ENCODE assay signal across 8 mouse cellular contexts in genomic region chr13:23396246-23396703, GRCm38 (mm10). TPM values are rescaled to one million over a fixed set of nuclear protein-coding genes. Genes with fewer than 3 reads are reported as not detected.
DNase-seq lines count a peak whose midpoint lies in the region; ATAC-seq and TF ChIP-seq lines count a peak whose summit lies in the region.

No protein-coding gene starts in this region.

- H3K4me1 ChIP-seq in G1E (ENCODE audit: insufficient read depth, low read depth, low read length): peaks cover 32% of the 10 kb centered on the region
- 0 out of 2 replicates have a peak, but pooled peaks cover 6% of the 10 kb centered on the region for H3K4me1 ChIP-seq in forebrain, postnatal 0 days (ENCODE audit: insufficient read depth)
- no peaks in the 10 kb centered on the region for H3K4me1 ChIP-seq in limb, embryonic 12.5 days (replicated peaks)
- peaks cover 11% of the 10 kb centered on the region; the same call in 1 of the 2 replicates for H3K4me1 ChIP-seq in midbrain, embryonic 16.5 days (ENCODE audit: control insufficient read depth, insufficient read depth, low read length)

- peak; percentile 81 for DNase-seq in heart, adult 11 months
- no peak for DNase-seq in heart, postnatal 36 days
- DNase-seq in G1E (ENCODE audit: low spot score): no peak
- peak; percentile 45 for DNase-seq in forebrain, postnatal 0 days
- DNase-seq in spleen, postnatal 4 days (ENCODE audit: low spot score in 2 of 2): no peak
- no peak for DNase-seq in adrenal gland, postnatal 10 days

- intact Hi-C loops in heart, postnatal 36 days (cut with DNase I): no loop called here

- ATAC-seq in G1E (ENCODE audit: extremely low read depth, insufficient number of reproducible peaks, low FRiP score, poor library complexity, severe bottlenecking): no peak
- ATAC-seq in forebrain, postnatal 0 days: no peak
- 0 out of 2 replicates have a peak, but pooled peaks have one; percentile 26 for ATAC-seq in limb, embryonic 12.5 days (ENCODE audit: insufficient number of reproducible peaks, insufficient read depth, low FRiP score, low TSS enrichment, low read depth)
- 0 out of 2 replicates have a peak, but pooled peaks have one; percentile 32 for ATAC-seq in midbrain, embryonic 16.5 days

- WGBS in forebrain, postnatal 0 days: 2% methylated on average over 31 of the region's 31 CpGs
- WGBS in limb, embryonic 12.5 days: under 1% methylated on average over 31 of the region's 31 CpGs
- WGBS in midbrain, embryonic 16.5 days: under 1% methylated on average over 31 of the region's 31 CpGs

- no peak overlapping the region for H3K9ac ChIP-seq in forebrain, postnatal 0 days
- peak overlapping the region; percentile 51; the same call in 1 of the 2 replicates for H3K9ac ChIP-seq in limb, embryonic 12.5 days (replicated peaks)
- peak overlapping the region; percentile 40; the same call in 1 of the 2 replicates for H3K9ac ChIP-seq in midbrain, embryonic 16.5 days (ENCODE audit: low read depth, low read length)

- no peak for TF ChIP-seq CTCF in G1E (IDR thresholded peaks at IDR 0.05; ENCODE audit: low read depth, low read length)
- no peak for TF ChIP-seq CTCF in forebrain, postnatal 0 days (IDR thresholded peaks at IDR 0.05; ENCODE audit: low read depth)

- H3K4me2 ChIP-seq in forebrain, postnatal 0 days (ENCODE audit: low read depth): peak overlapping the region; percentile 76
- H3K4me2 ChIP-seq in limb, embryonic 12.5 days: peak overlapping the region; percentile 78
- peak overlapping the region; percentile 92 for H3K4me2 ChIP-seq in midbrain, embryonic 16.5 days (ENCODE audit: low read length)

- H3K4me3 ChIP-seq in G1E (ENCODE audit: low read depth, low read length): peak overlapping the region; percentile 73
- H3K4me3 ChIP-seq in forebrain, postnatal 0 days (ENCODE audit: low read depth, low read length): peak overlapping the region; percentile 44
- H3K4me3 ChIP-seq in limb, embryonic 12.5 days (replicated peaks): peak overlapping the region; percentile 46
- peak overlapping the region; percentile 47 for H3K4me3 ChIP-seq in midbrain, embryonic 16.5 days (ENCODE audit: low read depth, low read length)

- H3K27ac ChIP-seq in forebrain, postnatal 0 days (ENCODE audit: low read depth, low read length): no peak overlapping the region
- H3K27ac ChIP-seq in limb, embryonic 12.5 days: no peak overlapping the region
- no peak overlapping the region for H3K27ac ChIP-seq in midbrain, embryonic 16.5 days (ENCODE audit: low read length)

- no peaks in the 10 kb centered on the region for H3K9me3 ChIP-seq in G1E (replicated peaks)
- no peaks in the 10 kb centered on the region; the same call in 1 of the 2 replicates for H3K9me3 ChIP-seq in forebrain, postnatal 0 days (ENCODE audit: low read length)
- no peaks in the 10 kb centered on the region for H3K9me3 ChIP-seq in limb, embryonic 12.5 days
- 0 out of 2 replicates have a peak, but pooled peaks cover under 1% of the 10 kb centered on the region for H3K9me3 ChIP-seq in midbrain, embryonic 16.5 days (replicated peaks; ENCODE audit: control insufficient read depth, low read length, poor library complexity, severe bottlenecking)

- H3K27me3 ChIP-seq in G1E (ENCODE audit: insufficient read depth, low read length): peaks cover 28% of the 10 kb centered on the region
- peaks cover 26% of the 10 kb centered on the region for H3K27me3 ChIP-seq in forebrain, postnatal 0 days (ENCODE audit: insufficient read depth, low read length)
- H3K27me3 ChIP-seq in limb, embryonic 12.5 days: peaks cover 50% of the 10 kb centered on the region
- peaks cover 46% of the 10 kb centered on the region for H3K27me3 ChIP-seq in midbrain, embryonic 16.5 days (ENCODE audit: control insufficient read depth, insufficient read depth, low read depth, low read length)

- H3K36me3 ChIP-seq in G1E (replicated peaks): no peaks in the 10 kb centered on the region
- no peaks in the 10 kb centered on the region for H3K36me3 ChIP-seq in forebrain, postnatal 0 days (ENCODE audit: insufficient read depth)
- no peaks in the 10 kb centered on the region for H3K36me3 ChIP-seq in limb, embryonic 12.5 days
- no peaks in the 10 kb centered on the region for H3K36me3 ChIP-seq in midbrain, embryonic 16.5 days (ENCODE audit: control insufficient read depth, insufficient read depth, low read length)

RNA-seq across cellular contexts. Expression of gene Zfp322a, which starts 27.3 kb away (rescaled TPM):
- total RNA-seq in heart, postnatal 36 days (2021): 10 to 100 TPM; 13.6 to 16.5 TPM
- 51.4 and 53.7 TPM in 2 replicates for total RNA-seq in G1E (2014; fragmentation: Nextera tagmentation)
- total RNA-seq in G1E (2017): 83.0 and 110 TPM in 2 replicates
- 1.2 and 1.4 TPM in 2 replicates for polyA plus RNA-seq in G1E (2012)
- total RNA-seq in forebrain, postnatal 0 days (2014; rRNA removed): 32.9 and 35.5 TPM in 2 replicates
- polyA plus RNA-seq in forebrain, postnatal 0 days (2015; fragmentation: Nextera tagmentation; extraction: Ambion mirVana): 23.1 and 33.6 TPM in 2 replicates
- 70.7 and 75.5 TPM in 2 replicates for polyA plus RNA-seq in limb, embryonic 12.5 days (2016; fragmentation: Nextera tagmentation; extraction: Ambion mirVana)
- 55.5 and 57.4 TPM in 2 replicates for polyA plus RNA-seq in midbrain, embryonic 16.5 days (2015; fragmentation: Nextera tagmentation; extraction: Ambion mirVana)
- total RNA-seq in adrenal gland, postnatal 10 days (2021): 10 to 100 TPM; 18.9 to 26.9 TPM

RNA-seq across cellular contexts. Expression of gene Abt1, which starts 27.4 kb away (rescaled TPM):
- total RNA-seq in heart, postnatal 36 days (2021): 1 to 10 TPM; 4.3 TPM
- 3.7 and 4.0 TPM in 2 replicates for total RNA-seq in G1E (2014; fragmentation: Nextera tagmentation)
- total RNA-seq in G1E (2017): 9.5 and 11.4 TPM in 2 replicates
- polyA plus RNA-seq in G1E (2012): 6.5 and 6.9 TPM in 2 replicates
- total RNA-seq in forebrain, postnatal 0 days (2014; rRNA removed): 6.5 and 8.2 TPM in 2 replicates
- 7.7 and 8.2 TPM in 2 replicates for polyA plus RNA-seq in forebrain, postnatal 0 days (2015; fragmentation: Nextera tagmentation; extraction: Ambion mirVana)
- 14.4 and 15.2 TPM in 2 replicates for polyA plus RNA-seq in limb, embryonic 12.5 days (2016; fragmentation: Nextera tagmentation; extraction: Ambion mirVana)
- polyA plus RNA-seq in midbrain, embryonic 16.5 days (2015; fragmentation: Nextera tagmentation; extraction: Ambion mirVana): 9.1 and 11.0 TPM in 2 replicates
- total RNA-seq in adrenal gland, postnatal 10 days (2021): 1 to 10 TPM; 6.1 to 7.1 TPM

Comparison
In these comparisons a context has a peak if more than half of its experiments do, and no peak if none do; other contexts are left out.
1. DNase-seq: peak in heart, adult 11 months (single experiment) and forebrain, postnatal 0 days (single experiment); none in heart, postnatal 36 days (0 of 2), G1E (single experiment), spleen, postnatal 4 days (0 of 2) and adrenal gland, postnatal 10 days (single experiment).
2. ATAC-seq: peak in limb, embryonic 12.5 days (single experiment) and midbrain, embryonic 16.5 days (single experiment); none in G1E (single experiment) and forebrain, postnatal 0 days (single experiment).
3. Peak in every context shown above with its lines, with median percentiles within 50 percentile points of each other: H3K4me3 ChIP-seq and H3K4me2 ChIP-seq.